Mouse (Mus musculus) neutrophil, adult 65 days (primary cell): ENCODE results near the gene Ccdc183. TPM values are rescaled to one million over a fixed set of nuclear protein-coding genes. Genes with fewer than 3 reads are reported as not detected.

Experiments
- total RNA-seq: library from RNA; stranded (reverse); gene quantifications from 2 replicates; pipeline ENCODE4 v1.2.4, GENCODE M21; 2023

Ccdc183 gene
- total RNA-seq: not detected in 2 replicates

DNA sequence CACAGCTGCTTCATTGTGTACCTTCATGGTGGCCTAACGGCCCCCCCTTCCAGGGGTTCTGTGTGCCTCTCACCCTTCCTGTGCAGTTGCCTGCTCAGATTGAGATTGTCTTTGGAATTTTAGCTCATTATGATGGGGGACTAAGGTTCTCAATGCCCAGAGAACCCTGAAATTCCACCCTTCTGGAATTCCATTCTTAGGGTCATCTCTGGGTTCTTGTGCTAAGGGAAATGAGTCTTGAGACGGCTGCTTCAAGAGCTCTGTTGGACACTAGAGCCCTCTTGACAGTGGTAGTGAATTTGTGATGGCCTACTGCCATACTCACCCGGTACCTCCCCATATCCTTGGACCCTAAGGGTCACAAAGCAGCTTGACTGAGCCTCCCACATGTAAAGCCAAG, at the start of gene Ccdc183:
Ccdc183 (minus strand) TSS at position 101 of the 400 bp plus-strand sequence.

DNA sequence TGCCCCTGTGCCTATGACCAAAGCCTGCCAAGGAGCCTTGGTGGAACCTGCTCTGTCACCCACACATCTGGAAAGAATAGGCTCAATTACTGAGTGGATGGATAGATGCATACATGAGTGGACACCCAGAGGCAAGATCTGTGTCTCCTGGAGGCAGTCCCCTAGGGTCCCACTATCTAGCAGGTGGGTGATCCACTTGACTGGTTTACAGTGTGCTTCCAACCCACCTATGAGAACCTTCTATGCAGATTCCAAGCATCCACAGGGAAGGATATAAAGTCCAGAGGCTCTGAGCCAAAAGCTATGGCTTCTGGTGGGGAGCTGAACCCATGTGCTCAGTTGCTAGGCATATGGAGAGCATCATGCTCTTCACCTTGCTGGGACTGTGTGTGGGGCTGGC, 40.2 kb upstream of the Ccdc183 start, which contains the start of gene Lcn5:
Lcn5 (plus strand) TSS at position 301 of the 400 bp plus-strand sequence.

DNA sequence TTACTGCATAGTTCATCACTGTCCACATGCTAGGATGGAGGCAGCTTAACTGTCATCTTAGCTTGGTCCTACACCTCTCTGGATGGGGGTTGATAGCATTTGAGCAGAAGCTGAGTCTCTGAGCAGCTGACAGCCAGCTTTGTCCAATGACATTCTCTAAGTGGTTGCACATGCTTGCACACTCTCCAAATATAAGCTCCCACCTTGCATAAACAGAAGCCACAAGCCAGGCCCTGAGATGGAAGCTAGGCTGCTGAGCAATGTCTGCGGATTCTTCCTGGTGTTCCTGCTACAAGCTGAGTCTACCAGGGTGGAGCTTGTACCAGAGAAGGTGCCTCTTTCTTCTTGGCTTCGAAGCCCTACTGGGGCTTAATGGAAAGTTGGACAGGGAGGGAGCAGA, 35.4 kb upstream of the Ccdc183 start, which contains the start of gene Lcn8:
Lcn8 (plus strand) TSS at position 219 of the 400 bp plus-strand sequence.

DNA sequence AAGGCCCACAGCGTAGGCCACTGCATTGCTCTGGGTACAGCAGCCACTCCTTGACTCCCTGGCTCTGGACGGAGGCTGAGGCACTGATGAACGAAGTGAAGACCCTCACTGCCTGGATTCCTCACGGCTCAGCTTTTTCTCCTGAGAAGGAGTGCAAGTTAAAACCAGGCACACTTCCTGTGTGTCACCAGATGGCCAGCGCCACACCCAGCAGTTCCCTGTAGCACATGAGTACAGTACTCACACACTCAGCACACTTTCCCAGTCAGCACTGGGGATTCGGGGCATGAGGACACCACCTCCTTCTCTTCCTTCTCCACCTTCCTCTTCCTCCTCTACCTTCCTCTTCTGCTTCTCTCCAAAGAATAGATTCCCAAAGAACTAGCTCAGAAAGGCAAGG, 10.3 kb upstream of the Ccdc183 start, which contains the start of gene Fcna:
Fcna (minus strand) TSS at position 220 of the 400 bp plus-strand sequence.

DNA sequence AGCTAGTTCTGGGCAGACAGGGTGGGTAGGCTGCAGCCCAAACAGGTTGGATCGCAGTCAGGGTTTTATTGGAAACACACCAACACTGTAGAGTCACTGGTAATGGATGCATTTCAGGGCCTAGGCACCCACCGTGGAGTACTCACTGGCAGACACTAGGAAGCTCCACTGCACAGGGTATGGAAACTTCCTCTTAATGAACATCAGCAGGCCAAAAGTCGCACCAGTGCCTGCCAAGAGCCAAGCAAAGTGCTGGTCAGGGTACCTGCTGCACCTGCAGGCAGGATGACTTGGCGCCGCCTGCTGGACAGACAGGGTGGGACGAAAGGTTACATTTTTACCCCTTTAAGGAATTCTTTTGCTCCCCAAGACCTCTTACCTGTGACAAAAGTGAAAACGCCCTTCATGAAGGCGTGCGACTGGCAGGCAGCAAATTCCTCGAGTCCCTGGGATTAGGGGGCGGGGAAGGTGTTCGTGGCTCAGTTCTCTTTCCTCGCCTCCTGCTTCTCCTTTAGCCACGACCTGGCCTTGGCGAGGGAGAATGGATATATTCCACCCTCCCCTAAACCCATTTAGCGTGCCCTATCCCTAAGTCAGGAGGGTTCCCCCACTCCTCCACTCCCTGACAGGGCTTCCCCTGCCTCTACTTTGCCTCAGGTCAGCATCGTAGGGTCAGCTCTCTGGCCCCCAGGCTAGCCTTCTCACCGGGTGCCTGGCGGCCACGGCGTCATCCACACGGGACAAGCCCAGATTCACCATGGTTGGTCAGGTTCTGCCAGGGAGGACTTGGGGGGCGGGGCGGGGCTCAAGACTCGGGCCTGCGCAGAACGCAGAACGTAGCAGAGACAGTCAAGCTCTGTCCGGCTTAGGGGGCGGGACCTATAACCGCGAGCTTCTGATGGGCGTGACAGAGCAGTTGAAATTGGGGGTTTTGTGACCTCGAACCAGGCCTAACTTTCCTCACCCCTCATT, 4.0 kb upstream of the Ccdc183 start, which contains the start of gene Tmem141:
Tmem141 (minus strand) TSS at position 777 of the 972 bp plus-strand sequence.

DNA sequence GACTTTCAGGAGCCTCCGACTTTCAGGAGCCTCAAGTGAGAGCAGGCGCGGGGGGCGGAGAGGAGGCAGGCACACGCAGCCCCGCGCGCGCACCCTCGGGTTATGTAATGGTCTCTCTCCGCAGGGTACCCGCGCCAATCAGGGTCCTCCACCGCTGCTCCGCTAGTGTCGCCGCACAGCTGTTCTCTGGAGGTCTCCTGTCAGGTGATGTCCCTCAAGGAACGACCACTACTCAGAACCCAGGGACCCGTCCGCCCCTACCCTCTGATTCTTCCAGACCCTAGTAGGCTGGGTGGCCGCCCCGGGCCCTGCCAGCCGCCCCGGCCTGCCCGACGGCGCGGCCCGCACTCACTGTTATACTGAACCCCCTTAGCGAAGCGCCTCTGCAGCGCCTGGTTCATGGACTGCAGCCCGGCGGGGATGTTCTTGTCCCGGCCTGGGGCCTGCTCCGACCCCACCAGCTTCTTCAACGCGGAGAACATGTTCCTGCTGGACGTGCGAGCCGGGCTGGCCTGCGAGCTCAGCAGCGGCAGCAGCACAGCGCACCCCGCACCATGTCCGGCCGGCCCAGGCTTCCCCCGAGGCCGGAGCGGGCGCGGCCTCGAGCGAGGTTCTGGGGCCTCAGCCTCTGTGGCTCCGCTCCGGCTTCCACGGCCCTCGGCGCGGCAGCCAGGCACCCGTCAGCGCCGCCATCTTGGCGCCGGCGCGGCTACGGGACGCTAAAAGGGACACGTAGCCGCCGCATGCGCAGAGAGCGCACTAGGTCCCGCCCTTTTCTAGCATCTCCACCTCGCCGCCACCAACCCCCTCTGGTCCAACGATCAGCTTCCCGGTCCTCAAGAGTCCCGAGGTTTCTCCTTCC, 9.5 kb downstream of the Ccdc183 start, which contains the start of gene Rabl6:
Rabl6 (minus strand) TSS at position 761 of the 862 bp plus-strand sequence.

DNA sequence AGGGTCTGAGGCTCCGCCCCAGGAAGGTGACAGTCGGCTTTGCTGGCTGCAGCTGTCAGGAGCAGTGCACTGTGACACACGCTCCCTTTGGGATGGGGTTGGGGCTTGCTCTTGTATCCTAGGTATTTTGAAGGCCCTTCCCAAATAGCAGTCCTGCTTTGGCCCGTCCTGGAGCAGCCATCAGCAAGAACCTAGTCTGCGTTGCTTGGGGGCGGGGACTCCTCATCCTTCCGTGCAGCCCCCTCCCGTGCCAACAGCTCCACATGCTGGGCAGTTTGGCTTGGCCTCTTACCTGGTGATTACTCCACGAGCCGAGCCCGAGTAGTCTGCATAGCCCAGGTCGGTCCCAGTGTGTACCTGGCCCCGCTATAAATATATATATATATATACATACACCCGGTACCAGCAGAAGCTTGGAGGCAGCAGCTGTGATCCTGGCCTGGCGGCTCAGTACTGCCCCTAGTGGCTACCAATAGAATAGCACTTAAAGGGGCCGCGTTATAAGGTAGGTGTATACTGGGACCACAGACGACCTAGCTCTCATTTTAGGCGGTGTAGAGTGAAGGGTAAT, 36.1 kb downstream of the Ccdc183 start, which contains the start of gene Ajm1:
Ajm1 (minus strand) TSS at position 464 of the 571 bp plus-strand sequence.

DNA sequence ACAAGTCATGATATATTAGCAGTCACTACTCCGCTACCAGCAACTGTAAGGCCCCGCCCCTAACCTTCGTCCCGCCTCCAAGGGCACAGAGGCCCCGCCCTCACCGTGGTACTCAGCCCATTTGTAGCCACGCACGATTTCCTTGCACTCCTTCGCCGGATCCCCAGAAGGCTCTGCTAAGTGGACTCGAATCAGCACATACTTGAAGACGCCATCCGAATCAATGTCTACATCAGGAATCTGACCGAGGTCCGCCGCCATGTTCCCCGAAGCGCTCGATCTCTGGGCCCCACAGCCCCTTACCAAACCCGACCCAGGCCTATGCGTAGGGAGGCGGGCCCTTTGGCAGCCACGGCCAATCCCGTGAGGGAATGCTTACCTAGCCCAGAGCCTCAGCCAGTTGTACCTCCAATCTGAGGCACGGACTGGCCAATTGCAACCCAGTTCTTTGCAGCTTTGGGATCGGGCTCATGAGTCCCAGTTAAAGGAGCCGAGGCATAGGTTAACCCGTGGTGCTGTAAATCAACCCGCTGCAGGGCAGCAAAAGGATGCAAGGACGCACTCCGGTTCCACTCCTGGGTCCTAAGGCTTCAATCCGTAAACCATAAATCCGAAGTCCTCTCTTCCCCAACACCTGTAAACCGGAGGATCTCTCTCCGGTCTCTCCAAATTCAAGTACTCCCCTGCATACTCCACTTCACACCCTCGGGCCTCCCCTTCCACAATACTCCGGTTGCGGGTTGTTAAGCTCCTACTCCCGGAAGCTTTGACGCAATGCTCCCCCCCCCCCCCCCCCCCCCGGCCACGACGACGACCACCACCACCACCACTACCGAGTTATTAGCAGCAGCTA, 42.7 kb downstream of the Ccdc183 start, which contains the start of the genes Mamdc4 and Phpt1:
Mamdc4 (minus strand) TSS at position 267 of the 853 bp plus-strand sequence.
Phpt1 (minus strand) TSS at position 646 of the 853 bp plus-strand sequence.

Other genes starting within 250 kb of the Ccdc183 start
- 8.6 and 10.6 TPM in 2 replicates for gene Sapcd2, start 245.4 kb downstream of the Ccdc183 start, total RNA-seq
- gene Entpd2, start 221.8 kb downstream of the Ccdc183 start, total RNA-seq: not detected in 2 replicates
- not detected in 2 replicates for gene Npdc1, start 218.3 kb downstream of the Ccdc183 start, total RNA-seq
- 10.7 and 13.7 TPM in 2 replicates for gene Fut7, start 194.4 kb downstream of the Ccdc183 start, total RNA-seq
- gene Abca2, start 189.0 kb downstream of the Ccdc183 start, total RNA-seq: 19.6 and 21.3 TPM in 2 replicates
- gene Clic3, start 160.8 kb downstream of the Ccdc183 start, total RNA-seq: not detected in 2 replicates
- gene Paxx, start 156.6 kb downstream of the Ccdc183 start, total RNA-seq: 43.8 and 56.9 TPM in 2 replicates
- not detected in 2 replicates for gene Ptgds, start 147.6 kb downstream of the Ccdc183 start, total RNA-seq
- gene Lcn12, start 123.8 kb downstream of the Ccdc183 start, total RNA-seq: not detected in 2 replicates
- 25.8 and 26.4 TPM in 2 replicates for gene Fbxw5, start 116.9 kb downstream of the Ccdc183 start, total RNA-seq
- 1.2 TPM in 1 of 2 replicates, not detected in the other for gene C8g, start 116.0 kb downstream of the Ccdc183 start, total RNA-seq
- 20.3 and 26.7 TPM in 2 replicates for gene Traf2, start 70.7 kb downstream of the Ccdc183 start, total RNA-seq
- gene Edf1, start 59.8 kb downstream of the Ccdc183 start, total RNA-seq: 56.8 and 74.8 TPM in 2 replicates
- gene Mamdc4, start 42.8 kb downstream of the Ccdc183 start, total RNA-seq: 0.11 and 0.13 TPM in 2 replicates
- gene Phpt1, start 42.5 kb downstream of the Ccdc183 start, total RNA-seq: 5.6 and 6.0 TPM in 2 replicates
- gene Ajm1, start 35.9 kb downstream of the Ccdc183 start, total RNA-seq: 1.6 TPM in 1 of 2 replicates, not detected in the other
- gene Rabl6, start 9.2 kb downstream of the Ccdc183 start, total RNA-seq: 38.3 and 38.7 TPM in 2 replicates
- 1.6 and 3.9 TPM in 2 replicates for gene Tmem141, start 4.3 kb upstream of the Ccdc183 start, total RNA-seq
- gene Fcna, start 10.4 kb upstream of the Ccdc183 start, total RNA-seq: 0.29 TPM in 1 of 2 replicates, not detected in the other
- not detected in 2 replicates for gene Lcn8, start 35.4 kb upstream of the Ccdc183 start, total RNA-seq
- gene Lcn5, start 40.3 kb upstream of the Ccdc183 start, total RNA-seq: not detected in 2 replicates
- not detected in 2 replicates for gene Lcn6, start 59.1 kb upstream of the Ccdc183 start, total RNA-seq
- not detected in 2 replicates for gene Lcn10, start 65.0 kb upstream of the Ccdc183 start, total RNA-seq
- not detected in 2 replicates for gene Obp2a, start 82.4 kb upstream of the Ccdc183 start, total RNA-seq
- 3.0 and 5.2 TPM in 2 replicates for gene Bmyc, start 89.1 kb upstream of the Ccdc183 start, total RNA-seq
- not detected in 2 replicates for gene Obp2b, start 119.3 kb upstream of the Ccdc183 start, total RNA-seq
- not detected in 2 replicates for gene Lcn3, start 147.9 kb upstream of the Ccdc183 start, total RNA-seq
- not detected in 2 replicates for gene Lcn11, start 159.3 kb upstream of the Ccdc183 start, total RNA-seq
- gene Gm13539, start 164.6 kb upstream of the Ccdc183 start, total RNA-seq: not detected in 2 replicates
- gene Glt6d1, start 198.2 kb upstream of the Ccdc183 start, total RNA-seq: not detected in 2 replicates
- not detected in 2 replicates for gene Lcn9, start 205.5 kb upstream of the Ccdc183 start, total RNA-seq
- not detected in 2 replicates for gene Sohlh1, start 229.6 kb upstream of the Ccdc183 start, total RNA-seq
- gene Kcnt1, start 246.1 kb upstream of the Ccdc183 start, total RNA-seq: not detected in 2 replicates